Mouse (Mus musculus) lung, adult 18-20 months (tissue): ENCODE measurements around the gene Il4i1.

Source experiments
- DNase-seq, 2 experiments: peaks; one replicate each; pipeline ENCODE4 v3.0.0; 2022; ENCODE audit warnings: mixed read lengths in 2 of 2

Gene Il4i1

GRCm38 (mm10) chr7:44819391-44819790 is 3.2 kb downstream of the Il4i1 start:
- peak in 1 of 2 experiments; percentile 2 for DNase-seq

DNA sequence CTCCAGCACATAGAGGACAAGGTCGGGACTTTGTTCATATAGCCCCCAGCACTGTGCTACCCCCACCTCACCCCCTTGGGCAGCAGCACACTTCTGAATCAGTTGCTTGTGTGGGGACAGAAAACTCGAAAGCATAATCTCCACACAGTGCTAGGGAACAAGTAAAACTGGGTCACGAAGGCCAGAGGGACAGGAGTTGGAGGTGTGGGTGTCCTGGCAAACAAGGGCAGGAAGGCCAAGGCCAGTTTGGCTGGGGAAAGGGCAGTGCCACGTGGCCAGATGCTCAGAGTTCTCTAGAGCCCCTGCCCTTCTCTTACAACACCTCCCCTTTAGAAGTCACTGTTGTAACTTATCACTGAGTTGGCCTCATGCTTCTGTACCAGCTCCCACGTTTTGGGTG is 3.7 kb downstream of the Il4i1 start:
- peak in 1 of 2 experiments; percentile 4 for DNase-seq

GRCm38 (mm10) chr7:44820525-44820924 is 4.3 kb downstream of the Il4i1 start:
- peak in 1 of 2 experiments; percentile 2 for DNase-seq

GRCm38 (mm10) chr7:44821666-44822448 is 5.7 kb downstream of the Il4i1 start:
- DNase-seq: peak in 1 of 2 experiments; percentile 2

- no peak for DNase-seq
Observed at GRCm38 (mm10) chr7:44823409-44823808, 7.2 kb downstream of the Il4i1 start.

DNA sequence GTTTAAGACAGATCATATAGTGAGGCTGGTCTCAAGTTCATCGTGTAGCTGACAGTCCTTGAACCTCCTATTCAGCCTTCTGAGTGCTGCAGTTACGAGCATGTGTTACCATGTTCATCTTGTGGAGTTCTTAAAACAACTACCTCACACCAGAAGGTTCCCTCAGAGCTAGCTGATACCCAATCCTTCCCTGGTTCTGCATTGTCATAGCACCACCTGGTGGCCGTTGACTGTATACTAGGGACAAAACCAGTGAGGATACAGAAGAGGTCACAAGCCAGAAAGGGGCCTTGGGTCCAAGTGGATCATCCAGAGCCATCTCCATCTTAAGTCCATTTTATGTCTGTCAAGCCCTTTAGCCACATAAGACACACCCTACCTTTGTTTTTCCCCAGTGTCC is 8.7 kb downstream of the Il4i1 start:
- peak; percentile 75 to 79 for DNase-seq

- no peak for DNase-seq
Observed at GRCm38 (mm10) chr7:44826771-44827170, 10.6 kb downstream of the Il4i1 start.

DNA sequence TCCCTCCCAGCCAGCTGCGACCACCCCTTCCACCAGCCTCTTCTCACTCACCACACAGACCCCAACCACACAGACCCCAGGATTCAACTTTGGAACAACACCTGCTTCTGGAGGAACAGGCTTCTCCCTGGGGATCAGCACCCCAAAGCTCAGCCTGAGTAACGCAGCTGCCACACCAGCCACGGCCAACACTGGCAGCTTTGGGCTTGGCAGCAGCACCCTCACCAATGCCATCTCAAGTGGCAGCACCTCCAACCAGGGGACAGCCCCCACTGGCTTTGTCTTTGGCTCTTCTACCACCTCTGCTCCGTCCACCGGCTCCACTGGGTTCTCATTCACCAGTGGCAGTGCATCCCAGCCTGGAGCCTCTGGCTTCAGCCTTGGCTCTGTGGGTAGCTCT is 12.5 kb downstream of the Il4i1 start:
- DNase-seq: no peak

DNA sequence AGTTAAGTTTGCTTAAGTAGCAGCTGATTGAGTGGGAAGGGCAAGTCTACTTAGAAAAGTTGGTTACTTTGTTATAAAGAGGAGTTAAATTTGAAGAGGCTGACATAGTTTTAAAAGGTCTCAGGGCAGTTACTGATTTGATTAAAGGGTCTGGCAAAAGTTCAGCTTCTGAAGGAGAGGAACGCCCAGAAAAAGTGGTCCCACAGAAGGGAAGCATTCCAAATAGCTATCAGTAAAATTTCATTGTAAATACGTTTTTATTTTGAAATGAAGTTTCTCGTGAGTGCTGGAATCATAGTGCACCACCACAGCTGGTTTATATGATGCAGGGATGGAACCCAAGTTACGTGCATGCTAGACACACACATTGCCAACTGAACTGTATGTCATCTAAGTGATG is 16.6 kb downstream of the Il4i1 start:
- no peak for DNase-seq

GRCm38 (mm10) chr7:44835373-44836015 is 19.3 kb downstream of the Il4i1 start:
- DNase-seq: peak; percentile 50 to 65

GRCm38 (mm10) chr7:44836016-44836404 is 19.8 kb downstream of the Il4i1 start:
- peak in 1 of 2 experiments; percentile 49 for DNase-seq

DNA sequence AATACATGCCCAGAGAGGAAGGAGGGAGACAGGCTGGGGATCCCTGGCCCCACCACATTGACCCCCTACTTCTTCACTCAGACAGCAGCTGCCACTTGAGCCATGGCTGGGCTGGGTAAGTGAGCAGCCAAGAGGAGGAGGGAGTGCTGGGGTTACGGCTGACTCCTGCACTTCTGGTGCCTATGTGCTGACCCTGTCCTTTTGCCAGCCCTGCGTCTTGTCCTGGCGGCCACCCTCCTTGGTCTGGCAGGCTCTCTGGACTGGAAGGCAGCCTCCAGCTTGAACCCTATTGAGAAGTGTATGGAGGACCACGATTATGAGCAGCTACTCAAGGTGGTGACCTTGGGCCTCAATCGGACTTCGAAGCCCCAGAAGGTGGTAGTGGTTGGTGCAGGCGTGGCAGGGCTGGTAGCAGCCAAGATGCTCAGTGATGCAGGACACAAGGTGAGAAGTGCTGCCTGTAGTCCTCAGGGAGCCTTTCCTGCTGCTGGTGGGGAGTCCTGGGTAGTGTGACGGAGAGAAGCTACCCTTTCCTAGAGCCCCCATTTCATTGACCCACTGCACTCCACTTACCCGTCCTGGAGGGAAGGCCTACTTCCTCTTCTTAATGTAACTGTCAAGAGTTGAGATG is 20.4 kb downstream of the Il4i1 start:
- DNase-seq: no peak

- DNase-seq: no peak
Observed at GRCm38 (mm10) chr7:44838073-44838472, 21.9 kb downstream of the Il4i1 start.

DNA sequence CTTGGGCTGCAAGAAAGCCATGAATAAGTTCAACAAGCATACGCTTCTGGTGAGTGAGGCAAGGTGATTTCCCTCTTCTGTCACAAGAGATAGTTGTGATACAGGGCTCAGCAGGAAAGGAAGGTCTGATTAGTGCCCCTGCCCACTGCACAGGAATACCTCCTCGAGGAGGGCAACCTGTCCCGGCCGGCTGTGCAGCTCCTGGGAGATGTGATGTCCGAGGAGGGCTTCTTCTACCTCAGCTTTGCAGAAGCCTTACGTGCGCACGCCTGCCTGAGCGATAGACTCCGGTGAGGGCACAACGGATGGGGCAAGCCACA is 22.9 kb downstream of the Il4i1 start:
- DNase-seq: no peak

DNA sequence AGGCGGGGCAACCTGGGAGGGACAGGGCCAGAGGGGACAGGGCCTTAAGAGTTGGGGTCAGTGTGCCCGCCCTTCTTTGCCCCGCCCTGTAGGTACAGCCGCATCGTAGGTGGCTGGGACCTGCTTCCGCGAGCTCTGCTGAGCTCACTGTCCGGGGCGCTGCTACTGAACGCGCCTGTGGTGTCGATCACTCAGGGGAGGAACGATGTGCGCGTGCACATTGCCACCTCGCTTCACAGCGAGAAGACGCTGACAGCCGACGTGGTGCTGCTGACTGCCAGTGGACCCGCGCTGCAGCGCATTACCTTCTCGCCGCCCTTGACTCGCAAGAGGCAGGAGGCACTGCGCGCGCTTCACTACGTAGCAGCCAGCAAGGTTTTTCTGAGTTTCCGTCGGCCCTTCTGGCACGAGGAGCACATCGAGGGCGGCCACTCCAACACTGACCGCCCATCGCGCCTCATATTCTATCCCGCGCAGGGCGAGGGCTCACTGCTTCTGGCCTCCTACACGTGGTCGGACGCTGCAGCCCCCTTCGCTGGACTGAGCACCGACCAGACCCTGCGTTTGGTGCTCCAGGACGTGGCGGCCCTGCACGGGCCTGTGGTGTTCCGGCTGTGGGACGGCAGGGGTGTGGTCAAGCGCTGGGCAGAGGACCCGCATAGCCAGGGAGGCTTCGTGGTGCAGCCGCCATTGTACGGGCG is 23.5 kb downstream of the Il4i1 start:
- DNase-seq: peak; percentile 44 to 48

DNA sequence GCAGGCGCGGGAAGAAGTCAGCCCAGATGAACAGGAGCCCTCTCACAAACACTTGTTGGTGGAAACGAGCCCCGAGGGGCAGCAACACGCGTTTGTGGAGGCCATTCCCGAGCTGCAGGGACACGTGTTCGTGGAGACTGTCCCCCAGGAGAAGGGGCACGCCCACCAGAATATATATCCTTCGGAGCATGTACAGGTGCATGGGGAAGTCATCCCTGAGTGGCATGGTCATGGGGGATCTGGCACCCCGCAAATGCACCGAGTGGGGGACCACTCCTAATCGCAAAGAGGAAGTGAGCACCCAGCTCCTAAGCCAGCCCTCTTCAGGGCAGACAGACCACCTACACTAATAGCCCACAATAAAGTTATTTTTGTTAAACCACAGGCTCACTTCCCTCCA is 24.2 kb downstream of the Il4i1 start:
- no peak for DNase-seq

DNA sequence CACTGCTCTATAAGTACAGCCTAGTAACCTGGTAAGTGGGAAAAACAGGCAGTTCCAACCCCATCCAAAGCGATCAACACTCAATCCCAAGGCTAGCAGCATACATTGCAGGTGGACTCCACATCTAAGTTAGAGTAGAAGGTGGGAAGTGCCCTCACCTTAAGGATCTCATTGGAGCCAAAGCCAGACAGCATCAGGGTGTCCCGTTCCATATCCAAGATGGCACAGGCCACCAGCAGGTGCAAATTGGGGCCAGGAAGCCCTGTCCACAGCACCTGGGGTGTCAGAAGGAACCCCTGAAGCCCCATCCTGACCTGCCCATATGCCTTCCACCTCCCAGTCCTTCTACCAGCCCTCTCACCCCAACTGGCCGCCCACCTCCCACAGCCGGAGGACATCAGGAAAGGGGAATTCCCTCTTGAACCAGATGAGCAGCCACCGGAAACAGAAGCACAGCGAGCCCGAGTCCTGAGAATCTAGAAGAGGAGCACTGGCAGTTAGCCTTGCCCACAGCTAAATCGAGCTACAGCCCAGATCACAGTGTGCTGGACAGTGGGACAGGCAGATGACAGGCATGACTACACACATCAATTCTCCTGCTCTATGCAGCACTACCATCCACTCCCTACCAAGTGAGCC is 25.8 kb downstream of the Il4i1 start:
- no peak for DNase-seq

DNA sequence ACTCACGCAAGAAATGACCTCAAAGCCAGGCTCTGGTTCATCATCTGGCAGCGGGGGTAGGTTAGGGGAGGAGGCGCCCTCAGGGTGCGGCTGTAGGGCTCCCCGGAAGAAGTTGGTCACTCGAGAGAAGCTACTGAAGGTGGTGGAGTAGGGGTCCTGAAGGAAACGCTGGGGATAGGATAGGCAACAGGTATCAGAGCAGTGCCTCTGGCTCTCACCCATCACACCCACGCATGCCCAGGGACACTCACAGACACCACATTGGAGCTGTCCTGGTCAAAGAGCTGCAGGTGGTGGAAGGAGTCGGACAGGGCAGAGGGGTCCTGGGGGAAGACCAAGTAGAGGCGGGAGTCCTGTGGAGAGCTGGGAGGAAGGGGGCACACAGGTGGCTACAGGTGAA is 28.8 kb downstream of the Il4i1 start:
- DNase-seq: no peak

GRCm38 (mm10) chr7:44846804-44847203 is 30.6 kb downstream of the Il4i1 start:
- DNase-seq: no peak

DNA sequence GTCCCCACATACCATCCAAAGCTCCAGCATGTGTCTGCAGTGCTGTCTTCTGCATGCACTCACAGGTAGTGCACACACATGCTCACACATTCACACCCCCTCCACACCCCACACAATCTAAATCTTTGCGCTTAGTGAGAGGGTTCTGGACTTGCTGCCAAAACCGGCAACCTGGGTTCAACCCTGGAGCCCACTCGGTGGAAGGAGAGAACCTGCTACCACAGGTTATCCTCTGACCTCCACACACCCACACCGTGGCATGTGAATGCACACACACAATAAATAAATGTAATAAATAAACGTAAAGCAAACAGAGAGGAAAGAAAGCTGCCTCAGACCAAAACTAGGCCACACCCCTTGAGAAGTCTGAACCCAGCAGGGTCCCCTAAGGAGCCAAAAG is 31.6 kb downstream of the Il4i1 start:
- no peak for DNase-seq

GRCm38 (mm10) chr7:44848561-44849415 is 32.6 kb downstream of the Il4i1 start, which contains the start of the genes Akt1s1 and Tbc1d17:
Gene Akt1s1, plus strand, starts transcription at chr7:44848991.
Gene Tbc1d17, minus strand, starts transcription at chr7:44849079.
- peak; percentile 100 for DNase-seq
